Mouse (Mus musculus): ENCODE measurements around the gene Prickle3. TPM values are rescaled to one million over a fixed set of nuclear protein-coding genes. Genes with fewer than 3 reads are reported as not detected.
"Not testable (repeated sequence)": the region's sequence is repeated elsewhere in the genome, so short reads cannot be mapped to it uniquely, and the experiment has no call there.

Prickle3 gene
- polyA plus RNA-seq, 1 experiment from 2014 or later = 1.5 TPM

DNA sequence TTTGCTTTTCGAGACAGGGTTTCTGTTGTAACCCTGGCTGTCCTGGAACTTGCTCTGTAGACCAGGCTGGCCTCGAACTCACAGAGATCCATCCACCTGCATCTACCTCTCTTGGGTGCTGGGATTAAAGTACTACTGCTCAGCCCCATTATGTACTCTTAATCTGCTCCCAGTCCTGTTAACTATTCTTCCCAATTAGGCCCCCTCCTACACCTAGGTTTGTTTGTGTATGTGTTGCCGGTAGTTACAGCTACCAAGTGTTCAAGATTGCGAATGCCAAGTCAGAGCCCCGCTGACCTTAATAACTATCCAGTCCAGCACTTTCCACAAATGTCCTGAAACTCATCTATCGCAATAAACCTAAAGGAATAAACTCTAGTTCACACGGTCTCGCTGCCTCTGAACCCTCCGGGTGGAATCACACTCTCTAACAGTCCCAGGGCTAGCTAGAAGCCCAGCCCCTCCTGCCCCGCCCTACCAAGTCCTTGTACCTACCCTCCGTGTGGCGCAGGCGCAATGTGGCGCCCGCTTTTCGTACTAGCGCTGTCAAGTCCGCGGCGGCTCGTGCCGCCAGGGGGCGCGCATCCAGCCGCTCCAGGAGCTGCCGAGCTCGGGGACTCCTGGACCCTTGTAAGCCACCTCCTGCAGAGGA is 22.5 kb downstream of the Prickle3 start:
- H3K9me3 ChIP-seq (ENCODE audit: control insufficient read depth, low read length) = no peaks in the 10 kb centered on the region
- no peak overlapping the region; the same call in 1 of the 2 replicates for H3K9ac ChIP-seq (replicated peaks; ENCODE audit: low read depth, low read length)
- H3K27me3 ChIP-seq (replicated peaks; ENCODE audit: control insufficient read depth, insufficient read depth, low read length) = no peaks in the 10 kb centered on the region
- no peaks in the 10 kb centered on the region for H3K4me1 ChIP-seq (replicated peaks; ENCODE audit: control insufficient read depth, insufficient read depth, low read length)
- H3K4me3 ChIP-seq (replicated peaks; ENCODE audit: low read length) = peak overlapping the region; percentile 24
- no peaks in the 10 kb centered on the region for H3K36me3 ChIP-seq (ENCODE audit: control insufficient read depth, insufficient read depth)
- H3K27ac ChIP-seq (ENCODE audit: low read length) = no peak overlapping the region
- peak; percentile 96 for ATAC-seq
- 19% methylated on average over 27 of the region's 27 CpGs for WGBS
- peak overlapping the region; percentile 51 for H3K4me2 ChIP-seq (ENCODE audit: low read length)

- no peaks in the 10 kb centered on the region for H3K4me1 ChIP-seq (replicated peaks; ENCODE audit: control insufficient read depth, insufficient read depth, low read length)
- ATAC-seq = peak; percentile 56; the same call in 1 of the 2 replicates
- H3K27ac ChIP-seq (ENCODE audit: low read length) = no peak overlapping the region
- peak overlapping the region; percentile 24 for H3K4me3 ChIP-seq (replicated peaks; ENCODE audit: low read length)
- no peaks in the 10 kb centered on the region for H3K36me3 ChIP-seq (ENCODE audit: control insufficient read depth, insufficient read depth)
- H3K27me3 ChIP-seq (replicated peaks; ENCODE audit: control insufficient read depth, insufficient read depth, low read length) = no peaks in the 10 kb centered on the region
- peak overlapping the region; percentile 51 for H3K4me2 ChIP-seq (ENCODE audit: low read length)
- 30% methylated on average over 12 of the region's 12 CpGs for WGBS
- no peaks in the 10 kb centered on the region for H3K9me3 ChIP-seq (ENCODE audit: control insufficient read depth, low read length)
- H3K9ac ChIP-seq (replicated peaks; ENCODE audit: low read depth, low read length) = no peak overlapping the region; the same call in 1 of the 2 replicates
Observed at GRCm38 (mm10) chrX:7680057-7680412, 23.0 kb downstream of the Prickle3 start.

DNA sequence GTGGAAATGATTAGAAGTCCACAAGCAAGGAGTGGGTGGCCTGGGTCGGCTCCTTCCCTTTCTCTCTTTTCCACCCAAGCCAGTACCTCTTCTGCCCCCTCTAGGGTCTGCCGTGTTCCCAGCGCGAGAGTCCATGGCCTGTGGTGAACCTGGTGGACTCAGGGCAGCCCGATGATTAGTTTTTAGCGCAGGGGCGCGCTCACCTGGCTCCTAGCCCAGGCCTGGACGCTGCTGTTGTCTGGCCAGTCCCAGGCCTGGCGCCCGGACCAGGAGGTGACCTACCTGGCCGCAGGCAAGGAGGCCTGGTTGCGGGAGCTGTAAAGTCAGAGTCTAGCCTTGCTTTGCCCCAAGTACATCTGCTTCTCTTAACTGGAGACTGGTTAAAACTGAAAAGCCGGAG is 23.8 kb downstream of the Prickle3 start, which contains the start of gene Magix:
Gene Magix, minus strand, starts transcription at position 388 of the 400 bp plus-strand sequence.
- Histone ChIP-seq H3K27me3 (replicated peaks; ENCODE audit: control insufficient read depth, insufficient read depth, low read length) (no peaks in the 10 kb centered on the region), H3K27ac (ENCODE audit: low read length) (no peak within 1 kb of the TSS), H3K36me3 (ENCODE audit: control insufficient read depth, insufficient read depth) (no peaks in the 10 kb centered on the region), H3K9ac (replicated peaks; ENCODE audit: low read depth, low read length) (no peak within 1 kb of the TSS; the same call in 1 of the 2 replicates), H3K4me3 (replicated peaks; ENCODE audit: low read length) (peak within 1 kb of the TSS; percentile 24; the same call in 1 of the 2 replicates), H3K4me2 (ENCODE audit: low read length) (peak within 1 kb of the TSS; percentile 51), H3K9me3 (ENCODE audit: control insufficient read depth, low read length) (no peaks in the 10 kb centered on the region), H3K4me1 (replicated peaks; ENCODE audit: control insufficient read depth, insufficient read depth, low read length) (no peaks in the 10 kb centered on the region)
- WGBS = 61% methylated on average over 14 of the region's 14 CpGs
- no peak for ATAC-seq

DNA sequence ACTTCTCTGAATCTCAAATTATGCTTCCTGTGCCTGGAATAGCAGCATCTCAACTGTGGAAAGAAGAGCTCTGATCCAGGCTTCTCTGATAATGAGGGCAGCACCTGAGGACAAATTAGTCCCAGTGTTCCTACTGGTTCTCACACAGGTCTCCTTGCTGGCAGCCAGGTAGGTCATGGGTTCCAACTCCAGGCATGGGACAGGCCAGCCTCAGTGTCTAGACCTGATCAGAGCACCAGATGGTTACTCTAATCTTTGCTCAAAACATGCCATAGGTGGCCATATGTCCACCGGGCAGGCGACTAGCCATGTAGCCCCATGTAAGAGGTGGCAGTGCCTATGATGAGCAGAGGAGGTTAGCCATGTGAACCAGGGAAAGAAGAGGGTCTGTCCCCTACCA is 31.3 kb downstream of the Prickle3 start:
- no peaks in the 10 kb centered on the region for H3K36me3 ChIP-seq (ENCODE audit: control insufficient read depth, insufficient read depth)
- H3K4me3 ChIP-seq (replicated peaks; ENCODE audit: low read length) = no peak overlapping the region
- H3K4me1 ChIP-seq (replicated peaks; ENCODE audit: control insufficient read depth, insufficient read depth, low read length) = no peaks in the 10 kb centered on the region
- WGBS = 89% methylated on average over 2 of the region's 2 CpGs
- no peak overlapping the region for H3K27ac ChIP-seq (ENCODE audit: low read length)
- ATAC-seq = no peak
- no peaks in the 10 kb centered on the region for H3K27me3 ChIP-seq (replicated peaks; ENCODE audit: control insufficient read depth, insufficient read depth, low read length)
- no peak overlapping the region for H3K4me2 ChIP-seq (ENCODE audit: low read length)
- H3K9me3 ChIP-seq (ENCODE audit: control insufficient read depth, low read length) = no peaks in the 10 kb centered on the region
- H3K9ac ChIP-seq (replicated peaks; ENCODE audit: low read depth, low read length) = no peak overlapping the region

GRCm38 (mm10) chrX:7690486-7690885 is 33.4 kb downstream of the Prickle3 start:
- Histone ChIP-seq H3K36me3 (ENCODE audit: control insufficient read depth, insufficient read depth) (no peaks in the 10 kb centered on the region), H3K27ac (ENCODE audit: low read length) (no peak overlapping the region)
- WGBS = 62% methylated on average over 3 of the region's 3 CpGs

DNA sequence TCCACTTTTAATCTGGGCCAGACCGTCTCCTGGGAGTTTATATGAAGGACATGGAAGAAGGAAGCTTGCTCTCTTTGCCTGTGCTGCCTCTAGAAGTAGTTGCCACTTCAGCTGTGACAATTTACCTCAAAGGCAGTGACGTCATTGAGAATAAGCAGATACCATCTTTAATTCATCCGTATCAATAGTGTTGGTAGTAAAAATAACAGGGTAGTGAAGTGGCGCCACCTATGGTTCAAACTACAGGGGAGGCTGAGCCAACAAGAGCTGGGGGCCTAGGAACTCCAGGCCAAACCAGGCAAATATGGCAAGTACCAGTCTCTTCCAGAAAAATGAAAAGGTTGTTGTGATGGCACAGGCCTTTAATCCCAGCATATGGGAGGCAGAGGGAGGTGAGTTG is 35.8 kb downstream of the Prickle3 start:
- Histone ChIP-seq H3K4me1 (replicated peaks; ENCODE audit: control insufficient read depth, insufficient read depth, low read length) (no peaks in the 10 kb centered on the region), H3K9ac (replicated peaks; ENCODE audit: low read depth, low read length) (no peak overlapping the region), H3K36me3 (ENCODE audit: control insufficient read depth, insufficient read depth) (no peaks in the 10 kb centered on the region), H3K27ac (ENCODE audit: low read length) (no peak overlapping the region), H3K4me2 (ENCODE audit: low read length) (no peak overlapping the region), H3K9me3 (ENCODE audit: control insufficient read depth, low read length) (no peaks in the 10 kb centered on the region), H3K4me3 (replicated peaks; ENCODE audit: low read length) (no peak overlapping the region), H3K27me3 (replicated peaks; ENCODE audit: control insufficient read depth, insufficient read depth, low read length) (no peaks in the 10 kb centered on the region)
- ATAC-seq = no peak
- WGBS = 39% methylated on average over 4 of the region's 4 CpGs

More at GRCm38 (mm10) chrX:7690486-7690885, 33.4 kb downstream of the Prickle3 start:
- Histone ChIP-seq H3K4me2 (ENCODE audit: low read length) (no peak overlapping the region), H3K4me3 (replicated peaks; ENCODE audit: low read length) (no peak overlapping the region), H3K9ac (replicated peaks; ENCODE audit: low read depth, low read length) (no peak overlapping the region), H3K27me3 (replicated peaks; ENCODE audit: control insufficient read depth, insufficient read depth, low read length) (no peaks in the 10 kb centered on the region), H3K4me1 (replicated peaks; ENCODE audit: control insufficient read depth, insufficient read depth, low read length) (no peaks in the 10 kb centered on the region), H3K9me3 (ENCODE audit: control insufficient read depth, low read length) (no peaks in the 10 kb centered on the region)
- no peak for ATAC-seq

DNA sequence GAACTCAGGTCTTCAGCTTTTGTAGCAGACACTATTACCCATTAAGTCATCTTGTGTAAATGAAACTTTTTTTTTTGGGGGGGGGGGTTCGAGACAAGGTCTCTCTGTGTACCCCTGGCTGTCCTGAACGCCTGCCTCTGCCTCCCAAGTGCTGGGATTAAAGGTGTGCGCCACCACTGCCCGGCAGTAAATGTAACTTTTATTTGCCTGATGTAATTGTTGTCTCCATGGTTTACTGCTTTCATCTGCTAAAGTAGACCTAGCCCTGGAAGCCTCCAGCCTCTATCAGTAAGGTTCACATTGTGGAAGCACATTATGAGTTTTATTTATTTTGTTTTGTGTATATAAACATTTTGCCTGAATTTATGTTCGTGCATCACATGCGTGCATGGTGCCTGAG is 39.5 kb downstream of the Prickle3 start:
- no peaks in the 10 kb centered on the region for H3K9me3 ChIP-seq (ENCODE audit: control insufficient read depth, low read length)

GRCm38 (mm10) chrX:7696954-7697381 is 39.9 kb downstream of the Prickle3 start, which contains the start of gene Gpkow:
Gene Gpkow (plus strand): TSS chrX:7697131.
- peak within 1 kb of the TSS; percentile 67 for H3K4me2 ChIP-seq (ENCODE audit: low read length)
- 14% methylated on average over 33 of the region's 33 CpGs for WGBS
- no peaks in the 10 kb centered on the region for H3K27me3 ChIP-seq (replicated peaks; ENCODE audit: control insufficient read depth, insufficient read depth, low read length)
- no peaks in the 10 kb centered on the region for H3K9me3 ChIP-seq (ENCODE audit: control insufficient read depth, low read length)
- peak within 1 kb of the TSS; percentile 47 for H3K27ac ChIP-seq (ENCODE audit: low read length)
- ATAC-seq = peak; percentile 97
- H3K4me3 ChIP-seq (replicated peaks; ENCODE audit: low read length) = peak within 1 kb of the TSS; percentile 62
- H3K9ac ChIP-seq (replicated peaks; ENCODE audit: low read depth, low read length) = peak within 1 kb of the TSS; percentile 63
- H3K36me3 ChIP-seq (ENCODE audit: control insufficient read depth, insufficient read depth) = no peaks in the 10 kb centered on the region
- H3K4me1 ChIP-seq (replicated peaks; ENCODE audit: control insufficient read depth, insufficient read depth, low read length) = peaks cover 5% of the 10 kb centered on the region

More for the DNA sequence above, 39.5 kb downstream of the Prickle3 start:
- H3K9ac ChIP-seq (replicated peaks; ENCODE audit: low read depth, low read length) = no peak overlapping the region; the same call in 1 of the 2 replicates
- peaks cover 5% of the 10 kb centered on the region for H3K4me1 ChIP-seq (replicated peaks; ENCODE audit: control insufficient read depth, insufficient read depth, low read length)
- peak; percentile 43 for ATAC-seq
- WGBS = 49% methylated on average over 6 of the region's 6 CpGs
- H3K4me3 ChIP-seq (replicated peaks; ENCODE audit: low read length) = peak overlapping the region; percentile 19; the same call in 1 of the 2 replicates
- no peaks in the 10 kb centered on the region for H3K27me3 ChIP-seq (replicated peaks; ENCODE audit: control insufficient read depth, insufficient read depth, low read length)
- no peak overlapping the region for H3K27ac ChIP-seq (ENCODE audit: low read length)
- no peaks in the 10 kb centered on the region for H3K36me3 ChIP-seq (ENCODE audit: control insufficient read depth, insufficient read depth)
- H3K4me2 ChIP-seq (ENCODE audit: low read length) = peak overlapping the region; percentile 41; the same call in 1 of the 2 replicates

DNA sequence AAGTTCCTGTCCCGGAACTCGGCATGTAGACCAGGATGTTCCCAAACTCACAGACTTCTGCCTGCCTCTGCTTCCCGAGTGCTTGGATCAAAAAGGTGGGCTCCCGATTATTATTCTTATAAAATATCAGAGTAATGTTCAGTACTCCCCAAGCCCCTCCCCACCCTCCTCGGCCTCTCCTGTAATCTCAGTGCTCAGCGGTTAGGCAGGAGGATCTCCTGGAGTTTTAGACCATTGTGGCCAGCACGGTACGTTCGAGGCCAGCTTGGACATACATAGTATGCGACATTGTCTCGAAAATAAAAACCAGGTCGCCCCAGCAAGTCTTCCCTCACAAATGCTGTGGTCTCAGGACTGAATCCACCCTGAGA is 56.7 kb downstream of the Prickle3 start:
- not testable (repeated sequence) for H3K27me3 ChIP-seq (replicated peaks; ENCODE audit: control insufficient read depth, insufficient read depth, low read length)
- 41% methylated on average over 5 of the region's 12 CpGs for WGBS

More for the DNA sequence above, 56.7 kb downstream of the Prickle3 start:
- H3K36me3 ChIP-seq (ENCODE audit: control insufficient read depth, insufficient read depth); H3K27ac ChIP-seq (ENCODE audit: low read length); H3K4me1 ChIP-seq (replicated peaks; ENCODE audit: control insufficient read depth, insufficient read depth, low read length); H3K9me3 ChIP-seq (ENCODE audit: control insufficient read depth, low read length): not testable (repeated sequence)
- ATAC-seq = peak; percentile 43; the same call in 1 of the 2 replicates
- Histone ChIP-seq H3K4me2 (ENCODE audit: low read length) (peak overlapping the region; percentile 53), H3K4me3 (replicated peaks; ENCODE audit: low read length) (peak overlapping the region; percentile 39), H3K9ac (replicated peaks; ENCODE audit: low read depth, low read length) (0 out of 2 replicates have a peak overlapping the region, but pooled peaks have one; percentile 25)

All from forebrain, embryonic 16.5 days (tissue).